Mouse (Mus musculus) hindbrain, embryonic 13.5 days (tissue): ENCODE results near the gene Sirpa. TPM values are rescaled to one million over a fixed set of nuclear protein-coding genes. Genes with fewer than 3 reads are reported as not detected.

Experiments used
- ATAC-seq: fragments of 200-750 bp; cut with Nextera tagmentation; 2 replicates; pipeline ENCODE4 v1.8.0; 2017; ENCODE audit warnings: moderate TSS enrichment; ENCODE audit not compliant: low FRiP score
- H3K27ac ChIP-seq: fragments of 300-500 bp; sonication (generic); 2 replicates; pipeline ENCODE4 v1.5.1; 2015; ENCODE audit warnings: inconsistent platforms, mild to moderate bottlenecking, moderate library complexity
- H3K27me3 ChIP-seq: fragments of 300-500 bp; sonication (generic); 2 replicates; pipeline ENCODE4 v1.6.1; 2015; ENCODE audit warnings: mild to moderate bottlenecking, inconsistent platforms
- H3K36me3 ChIP-seq: fragments of 300-500 bp; sonication (generic); 2 replicates; pipeline ENCODE4 v1.6.1; 2015; ENCODE audit warnings: mild to moderate bottlenecking, inconsistent platforms
- H3K4me1 ChIP-seq: fragments of 300-500 bp; sonication (generic); replicated peaks from 2 replicates; pipeline ENCODE4 v1.6.1; 2015; ENCODE audit warnings: inconsistent platforms
- H3K4me2 ChIP-seq: fragments of 300-500 bp; sonication (generic); 2 replicates; pipeline ENCODE4 v1.6.1; 2015; ENCODE audit warnings: inconsistent platforms, mild to moderate bottlenecking, moderate library complexity
- H3K4me3 ChIP-seq: fragments of 300-500 bp; sonication (generic); 2 replicates; pipeline ENCODE4 v1.5.1; 2015; ENCODE audit warnings: mild to moderate bottlenecking, inconsistent platforms
- H3K9ac ChIP-seq: fragments of 300-500 bp; sonication (generic); 2 replicates; pipeline ENCODE4 v1.6.1; 2015; ENCODE audit warnings: mild to moderate bottlenecking, inconsistent platforms
- H3K9me3 ChIP-seq: fragments of 300-500 bp; sonication (generic); 2 replicates; pipeline ENCODE4 v1.6.1; 2016; ENCODE audit warnings: inconsistent platforms
- WGBS: fragments of 180-500 bp; shearing (Covaris S2); methylation state at CpG from one replicate; pipeline ENCODE4 v1.1.7; 2015; 5-methylcytosine and 5-hydroxymethylcytosine counted together
- polyA plus RNA-seq: library from polyadenylated mRNA; unstranded; fragments of >200 nt; fragmentation: Nextera tagmentation; extraction: Ambion mirVana; gene quantifications from 2 replicates; pipeline ENCODE4 v1.2.1, GENCODE M21; 2015

Sirpa gene
- polyA plus RNA-seq, 1 experiment from 2014 or later, result 20.8 TPM

DNA sequence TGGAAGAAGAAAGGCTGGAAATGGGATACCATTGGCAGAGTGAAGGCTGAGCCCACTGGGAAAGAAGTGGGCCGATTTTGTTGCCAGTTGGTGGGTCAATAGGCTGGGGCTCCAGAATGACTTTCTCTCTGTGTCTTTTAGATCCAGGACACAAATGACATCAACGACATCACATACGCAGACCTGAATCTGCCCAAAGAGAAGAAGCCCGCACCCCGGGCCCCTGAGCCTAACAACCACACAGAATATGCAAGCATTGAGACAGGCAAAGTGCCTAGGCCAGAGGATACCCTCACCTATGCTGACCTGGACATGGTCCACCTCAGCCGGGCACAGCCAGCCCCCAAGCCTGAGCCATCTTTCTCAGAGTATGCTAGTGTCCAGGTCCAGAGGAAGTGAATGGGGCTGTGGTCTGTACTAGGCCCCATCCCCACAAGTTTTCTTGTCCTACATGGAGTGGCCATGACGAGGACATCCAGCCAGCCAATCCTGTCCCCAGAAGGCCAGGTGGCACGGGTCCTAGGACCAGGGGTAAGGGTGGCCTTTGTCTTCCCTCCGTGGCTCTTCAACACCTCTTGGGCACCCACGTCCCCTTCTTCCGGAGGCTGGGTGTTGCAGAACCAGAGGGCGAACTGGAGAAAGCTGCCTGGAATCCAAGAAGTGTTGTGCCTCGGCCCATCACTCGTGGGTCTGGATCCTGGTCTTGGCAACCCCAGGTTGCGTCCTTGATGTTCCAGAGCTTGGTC, 37.3 kb downstream of the Sirpa start:
- WGBS, result 93% methylated on average over 15 of the region's 15 CpGs
- Histone ChIP-seq H3K9ac (no peak overlapping the region), H3K4me1 (peaks cover 3% of the 10 kb centered on the region), H3K4me3 (no peak overlapping the region), H3K4me2 (no peak overlapping the region), H3K27ac (no peak overlapping the region), H3K36me3 (peaks cover 22% of the 10 kb centered on the region), H3K9me3 (no peaks in the 10 kb centered on the region), H3K27me3 (no peaks in the 10 kb centered on the region)
- no peak for ATAC-seq

GRCm38 (mm10) chr2:129630532-129630886, 37.9 kb downstream of the Sirpa start:
- no peak overlapping the region for H3K27ac ChIP-seq
- H3K4me2 ChIP-seq, result no peak overlapping the region
- WGBS, result 98% methylated on average over 3 of the region's 3 CpGs
- no peak for ATAC-seq
- no peaks in the 10 kb centered on the region for H3K27me3 ChIP-seq
- no peaks in the 10 kb centered on the region for H3K4me1 ChIP-seq
- no peaks in the 10 kb centered on the region for H3K9me3 ChIP-seq
- no peak overlapping the region for H3K4me3 ChIP-seq
- H3K36me3 ChIP-seq, result peaks cover 22% of the 10 kb centered on the region
- H3K9ac ChIP-seq, result no peak overlapping the region

- H3K9me3 ChIP-seq, result no peaks in the 10 kb centered on the region
- no peak overlapping the region for H3K9ac ChIP-seq
- H3K4me3 ChIP-seq, result no peak overlapping the region
- no peak overlapping the region for H3K4me2 ChIP-seq
- no peaks in the 10 kb centered on the region for H3K4me1 ChIP-seq
- WGBS, result 89% methylated on average over 7 of the region's 7 CpGs
- H3K27me3 ChIP-seq, result no peaks in the 10 kb centered on the region
- no peak for ATAC-seq
- no peak overlapping the region for H3K27ac ChIP-seq
- H3K36me3 ChIP-seq, result peaks cover 22% of the 10 kb centered on the region
Measured at GRCm38 (mm10) chr2:129630978-129631660, 38.5 kb downstream of the Sirpa start.

GRCm38 (mm10) chr2:129632324-129632723, 39.7 kb downstream of the Sirpa start:
- H3K4me3 ChIP-seq, result no peak overlapping the region
- peaks cover 22% of the 10 kb centered on the region for H3K36me3 ChIP-seq
- H3K9ac ChIP-seq, result no peak overlapping the region
- 88% methylated on average over 7 of the region's 7 CpGs for WGBS
- H3K27me3 ChIP-seq, result no peaks in the 10 kb centered on the region
- H3K4me2 ChIP-seq, result no peak overlapping the region
- no peak for ATAC-seq
- H3K9me3 ChIP-seq, result no peaks in the 10 kb centered on the region
- H3K27ac ChIP-seq, result no peak overlapping the region
- no peaks in the 10 kb centered on the region for H3K4me1 ChIP-seq

- H3K4me2 ChIP-seq, result no peak overlapping the region
- H3K4me3 ChIP-seq, result no peak overlapping the region
- WGBS, result 82% methylated on average over 9 of the region's 9 CpGs
- H3K27ac ChIP-seq, result no peak overlapping the region
- no peak for ATAC-seq
- no peak overlapping the region for H3K9ac ChIP-seq
- peaks cover 22% of the 10 kb centered on the region for H3K36me3 ChIP-seq
- no peaks in the 10 kb centered on the region for H3K9me3 ChIP-seq
- H3K4me1 ChIP-seq, result no peaks in the 10 kb centered on the region
- no peaks in the 10 kb centered on the region for H3K27me3 ChIP-seq
Measured at GRCm38 (mm10) chr2:129633077-129633732, 40.6 kb downstream of the Sirpa start.

- no peak overlapping the region for H3K4me2 ChIP-seq
- no peak for ATAC-seq
- no peaks in the 10 kb centered on the region for H3K9me3 ChIP-seq
- H3K27me3 ChIP-seq, result no peaks in the 10 kb centered on the region
- H3K27ac ChIP-seq, result no peak overlapping the region
- H3K4me3 ChIP-seq, result no peak overlapping the region
- H3K4me1 ChIP-seq, result no peaks in the 10 kb centered on the region
- H3K36me3 ChIP-seq, result peaks cover 22% of the 10 kb centered on the region
- WGBS, result 85% methylated on average over 3 of the region's 3 CpGs
- no peak overlapping the region for H3K9ac ChIP-seq
Measured at GRCm38 (mm10) chr2:129633982-129634381, 41.3 kb downstream of the Sirpa start.

GRCm38 (mm10) chr2:129652616-129653015, 60.0 kb downstream of the Sirpa start:
- no peaks in the 10 kb centered on the region for H3K9me3 ChIP-seq
- no peak overlapping the region for H3K9ac ChIP-seq
- 64% methylated on average over 4 of the region's 4 CpGs for whole genome bisulfite sequencing
- no peaks in the 10 kb centered on the region for H3K36me3 ChIP-seq
- ATAC-seq, result no peak
- H3K27me3 ChIP-seq, result no peaks in the 10 kb centered on the region
- H3K4me3 ChIP-seq, result no peak overlapping the region
- H3K4me1 ChIP-seq, result no peaks in the 10 kb centered on the region
- H3K4me2 ChIP-seq, result no peak overlapping the region
- no peak overlapping the region for H3K27ac ChIP-seq

DNA sequence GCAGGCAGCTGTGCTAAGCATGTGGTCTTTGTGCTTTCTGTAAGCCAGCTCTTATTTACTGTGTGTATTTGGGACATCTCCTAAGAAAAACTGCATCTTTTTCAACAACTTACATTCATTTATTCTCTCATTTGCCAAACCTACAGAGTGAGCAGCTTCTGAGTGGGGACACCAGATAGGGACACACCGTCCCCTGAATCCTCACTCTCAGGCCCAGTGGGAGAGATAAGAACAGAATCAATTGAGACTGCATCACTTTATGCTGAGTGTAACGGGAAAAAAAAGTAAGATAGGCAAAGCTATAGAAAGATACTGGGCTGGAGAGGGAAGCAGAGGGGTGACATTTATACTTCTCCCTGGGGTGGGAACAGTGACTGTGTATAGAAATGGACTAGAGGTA, 61.0 kb downstream of the Sirpa start:
- ATAC-seq, result no peak
- Histone ChIP-seq H3K9ac (no peak overlapping the region), H3K4me1 (no peaks in the 10 kb centered on the region), H3K36me3 (no peaks in the 10 kb centered on the region), H3K9me3 (no peaks in the 10 kb centered on the region), H3K27ac (no peak overlapping the region), H3K4me2 (no peak overlapping the region), H3K27me3 (no peaks in the 10 kb centered on the region), H3K4me3 (no peak overlapping the region)
- 79% methylated on average over 2 of the region's 2 CpGs for WGBS

DNA sequence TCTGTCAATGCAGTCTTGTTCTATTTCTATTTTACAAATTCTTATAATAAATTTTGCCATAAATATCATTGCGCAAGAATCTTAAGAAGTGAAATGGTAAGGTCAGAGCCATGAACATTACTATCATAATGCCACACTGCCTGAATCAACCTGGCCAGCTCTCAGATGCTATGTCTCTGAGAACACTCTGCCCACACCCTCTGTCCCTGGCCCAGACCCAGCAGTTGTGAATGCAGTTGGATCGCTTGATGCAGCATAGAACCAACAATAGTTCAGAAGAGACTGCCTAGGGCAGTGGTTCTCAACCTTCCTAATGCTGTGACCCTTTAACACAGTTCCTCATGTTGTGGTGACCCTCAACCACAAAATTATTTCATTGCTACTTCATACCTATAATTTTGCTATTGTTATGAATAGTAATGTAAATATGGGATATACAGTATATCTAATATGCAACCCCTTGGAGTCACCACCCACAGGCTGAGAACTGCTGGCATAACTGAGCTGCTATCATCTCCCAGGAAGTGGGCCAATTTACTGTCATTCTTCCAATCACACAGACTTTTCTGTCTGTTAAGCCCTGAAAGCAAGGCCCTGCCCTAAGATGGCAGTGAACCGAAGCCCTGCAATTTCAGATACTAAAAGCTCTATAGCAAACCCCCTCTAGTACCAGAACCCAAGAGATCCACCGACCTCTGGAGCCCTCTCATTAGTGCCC, 61.8 kb downstream of the Sirpa start:
- no peaks in the 10 kb centered on the region for H3K9me3 ChIP-seq
- no peak overlapping the region for H3K27ac ChIP-seq
- ATAC-seq, result no peak
- no peaks in the 10 kb centered on the region for H3K27me3 ChIP-seq
- 88% methylated on average over 4 of the region's 4 CpGs for whole genome bisulfite sequencing
- H3K4me1 ChIP-seq, result no peaks in the 10 kb centered on the region
- no peaks in the 10 kb centered on the region for H3K36me3 ChIP-seq
- no peak overlapping the region for H3K4me2 ChIP-seq
- H3K4me3 ChIP-seq, result no peak overlapping the region
- no peak overlapping the region for H3K9ac ChIP-seq

- no peak overlapping the region for H3K9ac ChIP-seq
- H3K4me2 ChIP-seq, result no peak overlapping the region
- no peak overlapping the region for H3K4me3 ChIP-seq
- H3K36me3 ChIP-seq, result no peaks in the 10 kb centered on the region
- H3K4me1 ChIP-seq, result no peaks in the 10 kb centered on the region
- no peak overlapping the region for H3K27ac ChIP-seq
- H3K9me3 ChIP-seq, result no peaks in the 10 kb centered on the region
- WGBS, result 90% methylated on average over 4 of the region's 4 CpGs
- no peaks in the 10 kb centered on the region for H3K27me3 ChIP-seq
- ATAC-seq, result no peak
Measured at GRCm38 (mm10) chr2:129655033-129655432, 62.4 kb downstream of the Sirpa start.

- no peak overlapping the region for H3K4me3 ChIP-seq
- no peaks in the 10 kb centered on the region for H3K9me3 ChIP-seq
- H3K27me3 ChIP-seq, result no peaks in the 10 kb centered on the region
- H3K4me2 ChIP-seq, result no peak overlapping the region
- no peaks in the 10 kb centered on the region for H3K36me3 ChIP-seq
- H3K27ac ChIP-seq, result no peak overlapping the region
- WGBS, result 94% methylated on average over 4 of the region's 4 CpGs
- no peak for ATAC-seq
- H3K4me1 ChIP-seq, result no peaks in the 10 kb centered on the region
- no peak overlapping the region for H3K9ac ChIP-seq
Measured at GRCm38 (mm10) chr2:129658796-129659195, 66.2 kb downstream of the Sirpa start.

DNA sequence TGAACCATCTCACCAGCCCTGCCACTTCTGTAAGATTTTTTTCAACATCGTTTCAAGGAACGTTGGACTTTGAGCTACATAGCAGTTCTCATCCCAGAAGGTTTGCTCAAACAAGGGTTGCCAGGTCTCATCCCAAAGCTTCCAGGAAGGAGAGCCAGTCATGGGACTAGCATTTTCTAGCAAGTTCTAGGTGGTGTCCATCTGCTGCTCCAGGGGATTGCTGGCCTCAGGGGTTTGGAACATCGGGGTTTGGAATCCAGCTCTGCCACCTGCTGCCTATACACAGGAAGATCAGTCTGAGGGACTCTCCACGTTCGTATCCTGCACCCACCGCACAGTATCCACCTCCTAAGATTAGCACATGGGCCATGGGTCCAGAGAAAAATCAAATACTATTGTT, 67.4 kb downstream of the Sirpa start:
- ATAC-seq, result no peak
- H3K9ac ChIP-seq, result no peak overlapping the region
- H3K4me3 ChIP-seq, result no peak overlapping the region
- H3K27me3 ChIP-seq, result no peaks in the 10 kb centered on the region
- H3K36me3 ChIP-seq, result no peaks in the 10 kb centered on the region
- no peaks in the 10 kb centered on the region for H3K9me3 ChIP-seq
- H3K4me1 ChIP-seq, result no peaks in the 10 kb centered on the region
- no peak overlapping the region for H3K27ac ChIP-seq
- WGBS, result 74% methylated on average over 6 of the region's 6 CpGs
- H3K4me2 ChIP-seq, result no peak overlapping the region
